ENCODE assay signal across 8 mouse cellular contexts in the genomic region with DNA sequence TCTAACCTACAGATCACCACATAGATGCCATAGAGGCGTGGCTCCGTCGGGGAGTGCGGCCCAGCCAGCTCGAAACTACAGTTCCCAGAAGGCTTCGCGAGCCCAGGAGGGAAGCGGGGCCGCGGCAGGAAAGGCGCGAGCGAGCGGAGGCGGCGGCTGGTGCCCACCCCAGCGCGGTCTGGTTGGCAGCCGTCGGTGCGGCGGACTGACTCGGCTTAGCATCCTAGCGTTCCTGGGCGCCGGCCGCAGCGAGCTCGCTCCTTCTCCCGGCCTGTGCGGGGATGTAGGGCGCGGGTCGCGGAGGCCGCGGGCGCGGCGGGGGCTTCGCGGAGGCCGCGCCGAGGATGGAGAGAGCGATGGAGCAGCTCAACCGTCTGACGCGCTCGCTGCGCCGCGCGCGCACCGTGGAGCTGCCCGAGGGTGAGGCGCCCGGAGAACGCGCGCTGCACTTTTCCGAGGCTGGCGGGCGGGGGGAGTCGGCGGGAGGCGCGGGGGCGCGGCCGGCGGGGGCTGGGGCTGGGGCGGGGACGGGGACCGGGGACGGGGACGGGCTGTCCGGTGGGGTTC. TPM values are rescaled to one million over a fixed set of nuclear protein-coding genes. Genes with fewer than 3 reads are reported as not detected.
DNase-seq lines count a peak whose midpoint lies in the region; ATAC-seq and TF ChIP-seq lines count a peak whose summit lies in the region.

A gene (plus strand): TSS at position 99 of the 567 bp plus-strand sequence.

- peak within 1 kb of the TSS; percentile 57 for H3K4me2 ChIP-seq in hindbrain, postnatal 0 days (ENCODE audit: low read depth, low read length)

- peak within 1 kb of the TSS; percentile 88 for H3K27ac ChIP-seq in gastrocnemius, adult 2 months
- peak within 1 kb of the TSS; percentile 94 for H3K27ac ChIP-seq in hindbrain, postnatal 0 days

- DNase-seq in ZHBTc4 (ENCODE audit: low read depth, low spot score) = peak; percentile 93
- DNase-seq in gastrocnemius, adult 2 months = peak; percentile 86
- peak; percentile 94 for DNase-seq in hindbrain, postnatal 0 days (ENCODE audit: low spot score)
- DNase-seq in left cerebral cortex, adult 18-20 months (ENCODE audit: low spot score in 2 of 2) = peak; percentile 90 to 93
- peak; percentile 88 for DNase-seq in lung, postnatal 4 days
- DNase-seq in retina, postnatal 1 day = peak; percentile 93
- DNase-seq in thymus, postnatal 4 days = peak; percentile 92

- no peaks in the 10 kb centered on the region for H3K36me3 ChIP-seq in hindbrain, postnatal 0 days (ENCODE audit: insufficient read depth, low read length)

- WGBS in hindbrain, postnatal 0 days = under 1% methylated on average over 64 of the region's 79 CpGs

- no peaks in the 10 kb centered on the region for H3K4me1 ChIP-seq in hindbrain, postnatal 0 days (ENCODE audit: insufficient read depth, low read length)

- H3K9ac ChIP-seq in hindbrain, postnatal 0 days (replicated peaks; ENCODE audit: low read length) = peak within 1 kb of the TSS; percentile 84

- H3K9me3 ChIP-seq in hindbrain, postnatal 0 days (ENCODE audit: low read length) = no peaks in the 10 kb centered on the region

- no peak for TF ChIP-seq CTCF in gastrocnemius, adult 2 months (IDR thresholded peaks at IDR 0.05)
- no peak for TF ChIP-seq CTCF in hindbrain, postnatal 0 days (IDR thresholded peaks at IDR 0.05; ENCODE audit: low read depth)

- peak; percentile 98 for ATAC-seq in common myeloid progenitor, adult 5-6 weeks (replicated peaks; ENCODE audit: low read depth, poor library complexity, severe bottlenecking)
- peak; percentile 97 for ATAC-seq in hindbrain, postnatal 0 days

- peak within 1 kb of the TSS; percentile 97 for H3K4me3 ChIP-seq in gastrocnemius, adult 2 months
- peak within 1 kb of the TSS; percentile 82 for H3K4me3 ChIP-seq in hindbrain, postnatal 0 days (ENCODE audit: low read length)

- intact Hi-C loops in gastrocnemius, adult 2 months (cut with DNase I) = no loop called here

- H3K27me3 ChIP-seq in hindbrain, postnatal 0 days (ENCODE audit: insufficient read depth, low read length) = no peaks in the 10 kb centered on the region

RNA-seq across cellular contexts. Expression of the gene that starts here (rescaled TPM):
- 26.5 and 35.3 TPM in 2 replicates for total RNA-seq in common myeloid progenitor, adult 5-6 weeks (2017)
- total RNA-seq in gastrocnemius, adult 2 months (2021) = 1 to 10 TPM; 2.6 to 4.7 TPM
- total RNA-seq in hindbrain, postnatal 0 days (2014; rRNA removed) = 14.8 and 25.8 TPM in 2 replicates
- 7.4 and 9.6 TPM in 2 replicates for polyA plus RNA-seq in hindbrain, postnatal 0 days (2015; fragmentation: Nextera tagmentation; extraction: Ambion mirVana)
- total RNA-seq in left cerebral cortex, adult 18-20 months (2021) = 10 to 100 TPM; 49.0 to 58.1 TPM

Comparison
In these comparisons a context has a peak if more than half of its experiments do, and no peak if none do; other contexts are left out.
1. Peak in every context shown above with its lines: DNase-seq, ATAC-seq, H3K4me3 ChIP-seq and H3K27ac ChIP-seq.